Mouse (Mus musculus): ENCODE measurements around the gene Cmss1. TPM values are rescaled to one million over a fixed set of nuclear protein-coding genes. Genes with fewer than 3 reads are reported as not detected.

Cmss1 gene
- polyA plus RNA-seq, 1 experiment from 2014 or later: 51.4 TPM

DNA sequence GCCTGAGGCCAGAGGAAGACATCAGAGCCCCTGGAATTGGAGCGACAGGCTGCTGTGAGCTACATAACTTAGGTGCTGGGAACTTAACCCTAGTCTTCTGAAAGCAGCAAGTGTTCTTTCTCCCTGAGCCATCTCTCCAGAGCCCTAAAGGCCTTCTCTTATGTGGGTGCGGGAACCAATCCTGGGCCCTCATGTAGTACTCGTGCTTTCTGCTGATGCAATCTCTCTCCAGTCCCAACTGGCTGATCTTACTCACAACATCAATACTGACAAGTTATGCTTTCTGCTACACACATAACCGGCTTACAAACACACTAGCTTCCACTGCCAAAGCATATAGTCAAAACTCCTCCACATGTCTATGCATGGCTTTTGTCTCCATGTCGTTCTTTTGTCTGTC lies 120.4 kb downstream of the Cmss1 start:
- ATAC-seq (ENCODE audit: low FRiP score, low TSS enrichment): no peak
- Histone ChIP-seq H3K27ac (ENCODE audit: low read length) (no peak overlapping the region), H3K4me1 (ENCODE audit: insufficient read depth, low read length) (peaks cover 25% of the 10 kb centered on the region; the same call in 1 of the 2 replicates), H3K36me3 (ENCODE audit: insufficient read depth, low read length) (no peaks in the 10 kb centered on the region), H3K4me2 (replicated peaks; ENCODE audit: low read depth, low read length) (no peak overlapping the region), H3K4me3 (ENCODE audit: low read length) (no peak overlapping the region), H3K9ac (replicated peaks; ENCODE audit: low read length) (no peak overlapping the region), H3K9me3 (ENCODE audit: low read length) (no peaks in the 10 kb centered on the region), H3K27me3 (ENCODE audit: insufficient read depth, low read length) (no peaks in the 10 kb centered on the region)
- WGBS: 89% methylated on average over 5 of the region's 5 CpGs

DNA sequence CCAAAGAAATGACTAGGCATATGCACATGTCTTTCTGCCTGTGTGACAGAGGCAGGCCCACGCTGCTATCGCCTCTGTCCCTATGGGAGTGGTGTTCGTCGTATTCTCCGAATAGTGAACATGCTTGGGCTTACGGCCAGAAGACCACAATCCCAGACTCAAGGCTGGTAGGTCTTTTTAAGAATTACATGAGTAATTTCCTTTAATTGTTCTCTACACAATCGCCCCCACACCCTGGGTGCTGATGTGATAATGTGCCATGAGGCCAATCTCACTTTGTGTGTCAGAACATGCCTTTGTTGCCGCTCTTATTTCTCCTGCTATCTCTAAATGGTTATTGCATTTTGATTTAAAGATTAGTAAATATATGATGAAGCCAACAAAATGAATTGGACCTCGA lies 121.4 kb downstream of the Cmss1 start:
- Histone ChIP-seq H3K9me3 (ENCODE audit: low read length) (no peaks in the 10 kb centered on the region), H3K4me2 (replicated peaks; ENCODE audit: low read depth, low read length) (no peak overlapping the region), H3K27me3 (ENCODE audit: insufficient read depth, low read length) (no peaks in the 10 kb centered on the region), H3K4me3 (ENCODE audit: low read length) (no peak overlapping the region), H3K27ac (ENCODE audit: low read length) (no peak overlapping the region), H3K9ac (replicated peaks; ENCODE audit: low read length) (no peak overlapping the region), H3K36me3 (ENCODE audit: insufficient read depth, low read length) (no peaks in the 10 kb centered on the region), H3K4me1 (ENCODE audit: insufficient read depth, low read length) (peaks cover 25% of the 10 kb centered on the region; the same call in 1 of the 2 replicates)
- no peak for ATAC-seq (ENCODE audit: low FRiP score, low TSS enrichment)
- WGBS: 70% methylated on average over 9 of the region's 9 CpGs

DNA sequence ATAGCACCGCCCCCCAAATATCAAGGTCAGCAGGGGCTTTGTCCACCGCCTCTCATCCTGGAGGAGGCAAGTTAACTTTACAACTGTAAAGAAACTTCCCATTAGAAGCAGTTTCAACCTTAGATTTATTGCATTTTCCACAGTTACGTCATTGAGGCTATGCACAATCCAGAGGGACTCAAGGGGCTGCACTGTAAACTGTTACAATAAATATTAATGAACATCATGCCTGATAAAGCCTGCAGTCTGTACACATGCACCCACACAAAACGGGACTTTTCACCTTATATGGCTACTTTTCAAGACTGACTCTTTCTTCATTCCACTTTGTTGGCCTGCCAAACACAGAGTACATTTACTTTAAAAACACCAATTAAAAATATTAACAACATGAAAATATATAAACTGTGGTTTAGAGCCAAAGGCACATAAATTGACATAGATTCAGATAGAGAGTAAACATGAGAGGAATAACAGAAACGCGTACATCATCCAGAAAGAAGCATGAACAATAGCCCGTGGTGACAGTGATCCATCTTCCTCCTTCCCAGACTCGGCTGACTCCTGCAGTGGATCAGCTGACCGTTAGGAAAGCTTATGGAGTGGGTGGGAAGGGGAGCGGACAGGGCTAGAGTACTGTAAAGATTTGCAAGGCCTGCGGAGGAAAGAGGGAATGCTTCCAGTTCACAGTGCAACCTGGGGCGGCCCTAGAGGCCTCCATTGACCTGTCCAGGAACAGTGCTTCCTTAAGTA lies 122.4 kb downstream of the Cmss1 start:
- ATAC-seq (ENCODE audit: low FRiP score, low TSS enrichment): peak; percentile 89
- Histone ChIP-seq H3K9me3 (ENCODE audit: low read length) (no peaks in the 10 kb centered on the region), H3K27me3 (ENCODE audit: insufficient read depth, low read length) (no peaks in the 10 kb centered on the region), H3K4me1 (ENCODE audit: insufficient read depth, low read length) (peaks cover 25% of the 10 kb centered on the region; the same call in 1 of the 2 replicates), H3K27ac (ENCODE audit: low read length) (peak overlapping the region; percentile 59), H3K4me3 (ENCODE audit: low read length) (no peak overlapping the region), H3K9ac (replicated peaks; ENCODE audit: low read length) (no peak overlapping the region), H3K36me3 (ENCODE audit: insufficient read depth, low read length) (no peaks in the 10 kb centered on the region), H3K4me2 (replicated peaks; ENCODE audit: low read depth, low read length) (no peak overlapping the region)
- WGBS: 34% methylated on average over 12 of the region's 12 CpGs

DNA sequence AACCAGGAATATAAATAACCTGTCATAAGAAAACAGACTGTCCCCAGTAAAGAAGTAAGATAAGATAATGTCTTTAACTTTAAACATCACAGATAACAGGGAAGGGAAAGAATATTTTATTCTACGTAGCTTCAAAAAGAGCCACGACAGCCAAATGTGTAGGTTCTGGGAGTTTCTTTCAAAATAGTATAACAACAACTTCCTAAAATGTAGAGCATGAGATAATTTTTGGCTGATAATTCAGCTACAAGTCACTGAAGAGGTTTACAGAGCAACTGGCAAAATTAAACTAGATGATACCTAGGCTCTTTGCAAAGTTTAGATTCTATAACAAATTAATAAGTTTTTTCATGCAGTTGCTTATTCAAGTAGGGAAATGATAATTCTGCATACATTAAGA lies 123.2 kb downstream of the Cmss1 start:
- no peak overlapping the region for H3K4me2 ChIP-seq (replicated peaks; ENCODE audit: low read depth, low read length)
- no peak for ATAC-seq (ENCODE audit: low FRiP score, low TSS enrichment)
- no peak overlapping the region for H3K4me3 ChIP-seq (ENCODE audit: low read length)
- H3K9ac ChIP-seq (replicated peaks; ENCODE audit: low read length): no peak overlapping the region
- H3K36me3 ChIP-seq (ENCODE audit: insufficient read depth, low read length): no peaks in the 10 kb centered on the region
- H3K9me3 ChIP-seq (ENCODE audit: low read length): no peaks in the 10 kb centered on the region
- peak overlapping the region; percentile 53 for H3K27ac ChIP-seq (ENCODE audit: low read length)
- 71% methylated on average over 2 of the region's 2 CpGs for WGBS
- H3K27me3 ChIP-seq (ENCODE audit: insufficient read depth, low read length): no peaks in the 10 kb centered on the region
- H3K4me1 ChIP-seq (ENCODE audit: insufficient read depth, low read length): peaks cover 25% of the 10 kb centered on the region; the same call in 1 of the 2 replicates

DNA sequence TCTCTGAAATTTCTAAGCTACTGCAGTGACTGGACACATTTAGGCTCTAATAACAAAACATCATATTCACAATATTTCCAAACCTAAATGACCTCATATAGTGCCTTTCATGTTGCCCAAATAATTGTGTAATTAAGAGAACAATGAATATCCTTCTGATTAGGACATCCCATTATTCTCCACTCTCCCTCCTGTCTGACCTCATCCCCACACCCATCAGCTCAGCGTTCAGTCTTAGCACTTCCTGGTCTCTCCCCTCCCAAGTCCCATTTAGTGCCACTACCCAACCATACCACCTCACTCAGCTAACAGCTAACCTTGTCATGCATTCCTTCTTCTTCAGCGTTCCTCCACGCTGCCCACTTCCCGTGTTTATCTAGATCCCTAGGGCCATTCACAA lies 123.8 kb downstream of the Cmss1 start:
- 57% methylated on average over 4 of the region's 4 CpGs for WGBS

DNA sequence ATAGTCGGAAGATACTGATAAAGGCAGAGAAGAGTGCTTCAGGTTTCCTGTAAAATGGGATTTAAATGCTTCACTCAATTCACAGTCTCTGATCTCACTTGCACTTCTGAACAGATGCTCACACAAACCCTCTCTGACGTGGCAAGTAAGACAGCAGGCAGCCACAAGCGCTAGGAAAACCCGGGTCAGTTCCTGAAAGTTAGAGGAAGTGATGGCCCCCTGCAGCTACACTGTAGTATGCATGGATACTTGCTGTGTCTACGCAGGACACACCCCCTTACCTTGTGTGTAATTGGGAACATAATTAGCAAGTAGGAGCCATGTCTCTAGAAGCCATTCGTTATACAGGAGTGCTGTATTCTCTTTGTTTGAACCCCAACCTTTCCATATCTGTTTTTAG lies 124.4 kb downstream of the Cmss1 start:
- no peak overlapping the region for H3K27ac ChIP-seq (ENCODE audit: low read length)
- no peak overlapping the region for H3K4me3 ChIP-seq (ENCODE audit: low read length)
- H3K4me2 ChIP-seq (replicated peaks; ENCODE audit: low read depth, low read length): no peak overlapping the region
- WGBS: 62% methylated on average over 6 of the region's 6 CpGs
- H3K9ac ChIP-seq (replicated peaks; ENCODE audit: low read length): no peak overlapping the region
- H3K36me3 ChIP-seq (ENCODE audit: insufficient read depth, low read length): no peaks in the 10 kb centered on the region
- no peak for ATAC-seq (ENCODE audit: low FRiP score, low TSS enrichment)
- peaks cover 16% of the 10 kb centered on the region; the same call in 1 of the 2 replicates for H3K4me1 ChIP-seq (ENCODE audit: insufficient read depth, low read length)
- no peaks in the 10 kb centered on the region for H3K9me3 ChIP-seq (ENCODE audit: low read length)
- H3K27me3 ChIP-seq (ENCODE audit: insufficient read depth, low read length): no peaks in the 10 kb centered on the region

More for the DNA sequence above, 123.8 kb downstream of the Cmss1 start:
- Histone ChIP-seq H3K4me3 (ENCODE audit: low read length) (no peak overlapping the region), H3K4me2 (replicated peaks; ENCODE audit: low read depth, low read length) (no peak overlapping the region), H3K27me3 (ENCODE audit: insufficient read depth, low read length) (no peaks in the 10 kb centered on the region), H3K4me1 (ENCODE audit: insufficient read depth, low read length) (peaks cover 23% of the 10 kb centered on the region; the same call in 1 of the 2 replicates), H3K9ac (replicated peaks; ENCODE audit: low read length) (no peak overlapping the region), H3K36me3 (ENCODE audit: insufficient read depth, low read length) (no peaks in the 10 kb centered on the region), H3K9me3 (ENCODE audit: low read length) (no peaks in the 10 kb centered on the region), H3K27ac (ENCODE audit: low read length) (peak overlapping the region; percentile 53)
- no peak for ATAC-seq (ENCODE audit: low FRiP score, low TSS enrichment)

DNA sequence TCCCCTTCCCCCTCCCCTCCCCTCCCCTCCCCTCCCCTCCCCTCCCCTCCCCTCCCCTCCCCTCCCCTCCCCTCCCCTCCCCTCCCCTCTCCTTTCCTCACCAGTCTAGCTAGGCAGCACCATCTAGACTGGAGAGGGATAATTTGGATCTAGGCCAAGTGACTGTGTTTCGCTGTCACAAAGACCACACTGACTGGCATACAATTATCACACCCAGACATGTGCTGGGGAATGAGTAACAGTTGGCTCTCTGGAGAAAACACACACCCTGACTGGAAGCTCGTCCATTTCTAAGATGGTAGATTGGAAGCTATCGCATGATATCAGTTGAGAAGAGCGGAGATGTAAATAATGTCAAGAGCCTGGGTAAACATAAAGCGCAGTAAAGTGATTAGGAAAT lies 126.9 kb downstream of the Cmss1 start:
- no peak for ATAC-seq (ENCODE audit: low FRiP score, low TSS enrichment)
- Histone ChIP-seq H3K4me1 (ENCODE audit: insufficient read depth, low read length) (peaks cover 7% of the 10 kb centered on the region; the same call in 1 of the 2 replicates), H3K9me3 (ENCODE audit: low read length) (peaks cover 6% of the 10 kb centered on the region; the same call in 1 of the 2 replicates), H3K36me3 (ENCODE audit: insufficient read depth, low read length) (no peaks in the 10 kb centered on the region), H3K4me2 (replicated peaks; ENCODE audit: low read depth, low read length) (no peak overlapping the region), H3K4me3 (ENCODE audit: low read length) (no peak overlapping the region), H3K27me3 (ENCODE audit: insufficient read depth, low read length) (no peaks in the 10 kb centered on the region), H3K27ac (ENCODE audit: low read length) (no peak overlapping the region), H3K9ac (replicated peaks; ENCODE audit: low read length) (no peak overlapping the region)
- 66% methylated on average over 5 of the region's 5 CpGs for WGBS

DNA sequence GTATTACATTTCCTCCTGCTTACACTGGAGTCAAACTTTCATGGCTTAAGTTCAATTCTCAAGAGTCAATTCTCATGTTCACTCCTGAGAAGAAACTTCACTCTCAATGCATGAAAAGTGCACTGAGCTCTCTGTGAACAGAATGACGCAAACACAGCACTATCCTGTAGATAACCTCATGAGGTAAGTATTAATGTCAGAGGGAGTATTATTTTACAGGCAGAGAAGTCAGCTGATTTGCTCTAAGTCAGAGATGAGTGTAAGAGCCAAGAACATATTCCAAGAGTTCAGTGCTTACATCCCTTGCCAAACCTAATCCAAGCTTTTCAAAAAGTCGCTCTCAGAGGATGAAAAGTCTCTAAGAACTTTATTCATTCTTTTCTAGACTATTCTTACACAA lies 128.2 kb downstream of the Cmss1 start:
- Histone ChIP-seq H3K9me3 (ENCODE audit: low read length) (peaks cover 6% of the 10 kb centered on the region; the same call in 1 of the 2 replicates), H3K36me3 (ENCODE audit: insufficient read depth, low read length) (no peaks in the 10 kb centered on the region), H3K27ac (ENCODE audit: low read length) (no peak overlapping the region), H3K4me1 (ENCODE audit: insufficient read depth, low read length) (peaks cover 10% of the 10 kb centered on the region), H3K9ac (replicated peaks; ENCODE audit: low read length) (no peak overlapping the region), H3K27me3 (ENCODE audit: insufficient read depth, low read length) (no peaks in the 10 kb centered on the region), H3K4me2 (replicated peaks; ENCODE audit: low read depth, low read length) (no peak overlapping the region), H3K4me3 (ENCODE audit: low read length) (no peak overlapping the region)
- WGBS: 82% methylated on average over 2 of the region's 2 CpGs
- no peak for ATAC-seq (ENCODE audit: low FRiP score, low TSS enrichment)

DNA sequence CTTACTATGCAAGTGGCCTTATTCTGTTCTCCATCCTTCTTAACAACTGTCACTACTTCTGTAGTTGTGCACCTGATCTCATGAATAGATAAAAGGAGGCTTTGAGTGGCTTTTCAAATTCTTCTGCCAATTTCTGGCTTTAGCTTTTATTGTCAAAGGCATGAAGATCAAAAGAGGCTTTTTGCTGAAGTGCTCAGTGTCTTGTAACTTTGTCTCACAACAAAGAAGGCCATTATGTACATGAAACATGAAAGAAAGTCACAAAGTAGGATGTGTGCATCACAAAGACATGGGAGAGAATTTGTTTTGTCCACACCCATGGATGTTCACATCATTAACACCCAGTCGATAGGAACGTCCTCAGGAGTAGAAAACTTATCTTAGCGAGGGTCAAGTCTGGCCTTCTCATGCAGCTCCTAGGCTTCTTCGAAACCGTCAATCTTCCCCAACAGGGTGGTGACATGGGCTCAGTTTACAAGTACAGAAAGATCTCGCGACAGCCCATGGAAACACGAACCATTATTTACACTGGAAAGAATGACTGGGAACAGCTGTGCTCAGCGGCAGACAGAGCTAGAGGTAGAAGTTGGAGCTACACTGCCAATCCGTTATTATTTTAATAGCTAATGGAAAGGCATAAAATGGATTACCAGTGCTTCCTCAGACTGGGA lies 133.1 kb downstream of the Cmss1 start:
- H3K4me2 ChIP-seq (replicated peaks; ENCODE audit: low read depth, low read length): peak overlapping the region; percentile 4; the same call in 1 of the 2 replicates
- peaks cover 6% of the 10 kb centered on the region; the same call in 1 of the 2 replicates for H3K9me3 ChIP-seq (ENCODE audit: low read length)
- 19% methylated on average over 10 of the region's 10 CpGs for WGBS

DNA sequence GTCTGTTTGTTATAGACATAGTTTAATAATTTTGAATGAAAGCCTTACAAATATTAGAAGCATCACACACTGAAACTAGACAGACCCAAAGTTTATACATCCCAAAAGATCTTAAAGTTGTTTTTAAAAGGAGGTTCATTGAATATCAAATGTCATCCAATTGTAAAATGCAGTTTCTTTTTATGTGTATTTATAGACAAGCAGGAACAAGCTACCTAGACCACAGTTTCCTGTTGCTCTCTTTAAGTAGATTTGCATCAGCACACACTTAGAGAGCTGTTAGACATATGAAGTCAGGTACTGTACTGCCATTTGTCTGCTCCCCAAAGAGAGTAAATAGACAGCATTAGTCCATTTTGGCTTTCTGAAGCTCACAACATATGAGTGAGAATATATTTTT lies 135.6 kb downstream of the Cmss1 start:
- ATAC-seq (ENCODE audit: low FRiP score, low TSS enrichment): no peak
- peaks cover 8% of the 10 kb centered on the region for H3K4me1 ChIP-seq (ENCODE audit: insufficient read depth, low read length)
- no peaks in the 10 kb centered on the region for H3K36me3 ChIP-seq (ENCODE audit: insufficient read depth, low read length)
- H3K4me3 ChIP-seq (ENCODE audit: low read length): no peak overlapping the region
- no peak overlapping the region for H3K4me2 ChIP-seq (replicated peaks; ENCODE audit: low read depth, low read length)
- no peaks in the 10 kb centered on the region for H3K27me3 ChIP-seq (ENCODE audit: insufficient read depth, low read length)
- no peak overlapping the region for H3K27ac ChIP-seq (ENCODE audit: low read length)
- no peak overlapping the region for H3K9ac ChIP-seq (replicated peaks; ENCODE audit: low read length)
- no peaks in the 10 kb centered on the region for H3K9me3 ChIP-seq (ENCODE audit: low read length)

More for the DNA sequence above, 133.1 kb downstream of the Cmss1 start:
- peak; percentile 83; the same call in 1 of the 2 replicates for ATAC-seq (ENCODE audit: low FRiP score, low TSS enrichment)
- Histone ChIP-seq H3K27ac (ENCODE audit: low read length) (no peak overlapping the region), H3K36me3 (ENCODE audit: insufficient read depth, low read length) (no peaks in the 10 kb centered on the region), H3K27me3 (ENCODE audit: insufficient read depth, low read length) (no peaks in the 10 kb centered on the region), H3K4me1 (ENCODE audit: insufficient read depth, low read length) (peaks cover 8% of the 10 kb centered on the region), H3K9ac (replicated peaks; ENCODE audit: low read length) (no peak overlapping the region), H3K4me3 (ENCODE audit: low read length) (no peak overlapping the region)
